Mouse (Mus musculus): ENCODE data around the gene Slc35d3. TPM values are rescaled to one million over a fixed set of nuclear protein-coding genes. Genes with fewer than 3 reads are reported as not detected.

The Slc35d3 gene
- total RNA-seq, 1 experiment from 2014 or later = not detected

DNA sequence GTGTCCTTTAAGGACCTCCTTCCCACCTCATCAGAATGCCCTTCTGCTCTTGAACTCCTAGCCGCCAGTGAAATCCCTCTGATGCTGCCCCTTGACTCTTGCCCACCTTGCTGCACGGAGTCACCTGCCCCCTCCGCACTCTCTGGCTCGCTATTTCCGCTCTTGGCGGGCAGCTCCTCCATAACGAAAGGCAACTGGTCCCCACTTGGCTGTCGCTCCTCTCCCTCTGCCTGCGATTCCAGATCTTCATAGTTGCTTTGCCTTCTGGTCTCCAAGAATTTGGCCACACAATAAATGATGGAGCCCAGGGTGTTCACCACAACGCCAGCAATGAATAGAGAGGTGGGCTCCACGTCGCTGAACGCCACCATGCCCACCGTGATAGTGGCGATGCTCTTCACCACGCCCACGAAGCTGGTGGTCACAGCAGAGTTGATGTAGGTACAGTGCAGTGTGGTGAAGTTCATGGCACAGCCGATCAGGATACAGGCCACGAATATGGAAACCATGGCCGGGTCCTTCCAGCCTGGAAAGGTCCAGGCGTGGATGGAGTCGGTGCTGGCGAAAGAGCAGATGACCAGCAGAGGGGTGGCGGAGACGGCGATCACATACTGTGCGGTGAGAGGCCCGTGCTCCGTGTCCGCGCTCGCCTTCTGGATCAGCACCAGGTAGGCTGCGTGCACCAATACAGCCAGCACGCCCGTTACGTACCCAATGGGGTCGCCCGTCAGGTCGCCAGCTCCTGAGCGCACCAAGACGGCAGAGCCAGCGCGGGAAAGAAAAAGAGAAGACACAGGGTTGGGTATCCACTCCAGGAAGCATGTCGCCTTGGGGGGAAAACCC lies 2.1 kb downstream of the Slc35d3 start:
- no peak for ATAC-seq (replicated peaks; ENCODE audit: insufficient number of reproducible peaks, low FRiP score, low TSS enrichment, poor library complexity, severe bottlenecking)

- ATAC-seq (replicated peaks; ENCODE audit: insufficient number of reproducible peaks, low FRiP score, low TSS enrichment, poor library complexity, severe bottlenecking) = peak; percentile 56; the same call in 1 of the 2 replicates
Observed at GRCm38 (mm10) chr10:19839836-19840235, 11.4 kb downstream of the Slc35d3 start.

DNA sequence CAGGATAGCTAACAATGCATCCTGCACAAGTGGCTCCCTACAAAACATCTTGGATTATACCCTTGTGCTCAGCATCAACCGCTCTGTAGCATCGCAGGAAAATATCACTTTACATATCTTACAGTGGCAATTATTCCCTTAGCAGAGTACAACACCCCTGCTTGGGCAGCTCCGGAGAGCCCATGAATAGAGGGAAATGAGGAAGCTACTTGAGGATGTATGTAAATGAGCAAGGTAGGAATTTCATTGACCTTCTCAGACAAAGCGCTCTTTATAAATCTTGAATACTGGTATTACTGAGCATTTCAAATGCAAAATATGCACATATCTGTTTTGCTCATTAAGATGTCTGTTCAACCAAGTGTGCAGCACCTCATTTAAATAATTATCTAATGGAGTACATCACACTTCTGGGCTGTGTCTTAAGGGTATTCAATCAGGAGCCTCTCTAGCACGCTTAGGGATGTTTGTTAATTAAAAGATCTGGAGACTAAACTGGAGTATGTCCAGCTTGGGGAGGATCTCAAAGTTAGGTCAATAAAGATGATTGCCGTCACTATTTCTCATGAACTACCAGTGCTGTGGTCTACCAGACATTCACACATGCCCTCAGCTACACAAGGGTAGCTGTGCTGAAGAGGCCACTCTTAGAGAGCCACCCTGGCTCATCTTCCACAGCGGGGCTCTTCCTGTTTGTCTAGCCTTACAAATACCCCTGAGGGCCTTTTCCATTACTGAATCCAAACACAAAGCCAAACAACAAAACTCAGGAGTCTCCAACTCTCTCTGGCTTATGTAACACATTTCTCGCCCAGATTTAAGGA lies 15.2 kb downstream of the Slc35d3 start:
- no peak for ATAC-seq (replicated peaks; ENCODE audit: insufficient number of reproducible peaks, low FRiP score, low TSS enrichment, poor library complexity, severe bottlenecking)

DNA sequence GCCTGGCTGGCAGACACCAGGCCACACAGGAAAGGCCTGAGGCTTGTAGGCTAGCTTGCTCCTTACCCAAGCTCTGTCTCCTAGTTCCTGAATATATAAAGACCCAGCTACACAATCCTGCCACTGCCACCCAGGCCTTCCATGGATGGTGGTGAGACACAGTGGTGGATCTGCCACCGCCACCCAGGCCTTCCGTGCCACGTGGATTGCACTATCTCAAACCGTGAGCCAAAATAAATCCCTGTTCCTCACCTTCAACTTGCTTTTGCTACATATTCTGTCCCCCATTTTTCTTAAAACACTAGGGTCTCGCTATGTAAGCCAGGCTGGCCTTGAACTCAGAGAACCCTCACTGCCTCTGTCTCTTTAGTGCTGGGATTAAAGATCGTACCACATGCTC lies 17.0 kb downstream of the Slc35d3 start:
- no peak for ATAC-seq (replicated peaks; ENCODE audit: insufficient number of reproducible peaks, low FRiP score, low TSS enrichment, poor library complexity, severe bottlenecking)

GRCm38 (mm10) chr10:19831072-19831849 lies 20.0 kb downstream of the Slc35d3 start:
- ATAC-seq (replicated peaks; ENCODE audit: insufficient number of reproducible peaks, low FRiP score, low TSS enrichment, poor library complexity, severe bottlenecking) = no peak; the same call in 1 of the 2 replicates

- ATAC-seq (replicated peaks; ENCODE audit: insufficient number of reproducible peaks, low FRiP score, low TSS enrichment, poor library complexity, severe bottlenecking) = no peak
Observed at GRCm38 (mm10) chr10:19820986-19821385, 30.3 kb downstream of the Slc35d3 start.

DNA sequence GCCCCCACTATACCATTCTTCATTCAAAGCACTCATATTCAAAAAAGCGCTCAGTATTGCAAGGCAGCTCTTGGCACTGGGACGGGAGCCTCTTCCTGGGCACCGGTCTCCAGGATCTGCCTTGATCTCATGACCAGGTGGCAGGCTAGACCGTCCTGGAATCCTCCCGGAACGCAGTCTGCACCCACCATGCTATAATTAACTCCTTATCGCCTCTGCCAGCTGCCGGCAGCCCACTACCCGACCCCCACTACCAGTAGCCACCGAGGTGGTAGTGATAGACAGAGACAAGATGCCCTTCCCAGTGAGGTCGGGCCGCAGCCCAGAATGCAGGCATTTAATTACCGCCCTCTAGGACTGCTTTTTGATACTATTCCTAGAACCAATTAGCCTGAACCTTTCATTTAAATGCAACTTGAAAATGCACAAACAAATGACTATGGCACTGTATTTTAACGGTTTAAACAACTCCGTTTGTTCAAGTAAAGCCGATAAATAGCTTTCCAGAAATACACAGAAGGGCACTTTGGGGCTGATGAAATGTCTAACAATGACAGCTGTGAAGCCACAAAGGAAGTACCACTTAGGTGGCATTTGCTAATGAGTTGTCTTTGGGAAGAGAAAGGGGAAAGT lies 32.4 kb downstream of the Slc35d3 start:
- no peak for ATAC-seq (replicated peaks; ENCODE audit: insufficient number of reproducible peaks, low FRiP score, low TSS enrichment, poor library complexity, severe bottlenecking)

- no peak for ATAC-seq (replicated peaks; ENCODE audit: insufficient number of reproducible peaks, low FRiP score, low TSS enrichment, poor library complexity, severe bottlenecking)
Observed at GRCm38 (mm10) chr10:19815371-19815770, 35.9 kb downstream of the Slc35d3 start.

DNA sequence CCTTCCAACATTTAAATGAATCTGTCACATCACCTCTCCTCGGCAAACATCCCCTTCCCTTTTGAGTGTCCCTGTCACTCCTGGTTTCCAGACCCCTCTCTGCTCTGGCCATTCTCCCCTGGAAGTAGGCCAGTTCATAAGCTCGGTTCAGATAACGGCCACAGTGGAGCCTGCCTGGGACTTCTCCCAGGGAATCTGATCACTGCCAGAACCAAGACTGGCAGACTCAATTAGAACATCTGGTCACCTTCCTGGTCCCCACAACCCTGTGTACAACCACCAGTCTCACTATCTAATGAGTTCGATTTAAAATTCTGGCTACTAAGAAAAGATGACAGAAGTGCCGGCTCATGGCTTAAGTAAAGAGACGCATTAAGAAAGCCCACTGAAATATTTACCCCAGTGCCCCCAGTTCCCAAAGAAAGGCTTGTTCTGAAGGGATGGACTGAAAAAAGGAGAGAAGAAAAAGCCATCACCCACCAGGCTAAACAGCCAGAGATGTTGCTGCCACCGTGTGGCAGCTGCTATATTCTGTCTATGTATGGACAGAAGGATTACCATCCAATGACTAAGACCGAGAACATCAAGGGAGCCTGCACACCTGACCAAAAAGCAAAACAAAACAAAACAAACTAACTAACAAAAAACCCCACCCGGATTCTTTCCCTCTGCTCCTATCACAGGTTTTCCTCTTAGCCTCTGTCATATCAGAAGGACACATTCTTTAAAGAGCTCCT lies 39.7 kb downstream of the Slc35d3 start:
- no peak for ATAC-seq (replicated peaks; ENCODE audit: insufficient number of reproducible peaks, low FRiP score, low TSS enrichment, poor library complexity, severe bottlenecking)

DNA sequence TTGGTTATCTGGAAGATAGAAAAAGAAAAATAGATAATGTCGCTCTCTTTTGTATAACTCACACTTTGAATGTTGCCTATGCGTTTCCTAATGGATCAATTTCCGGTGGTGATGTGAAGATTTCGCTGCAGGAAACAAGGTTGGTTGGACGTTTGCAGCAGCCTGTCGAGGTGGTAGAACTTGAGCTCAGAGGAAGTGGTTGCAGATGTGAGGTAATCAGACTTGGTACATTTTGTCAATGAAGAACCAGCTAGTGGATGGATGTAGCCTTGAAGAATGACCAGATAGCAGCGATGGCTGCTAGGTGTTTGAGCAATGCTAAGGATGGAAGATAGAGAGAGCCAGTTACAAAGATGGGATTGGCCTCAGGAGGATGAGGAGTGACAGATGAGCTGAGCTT lies 46.5 kb downstream of the Slc35d3 start:
- no peak for ATAC-seq (replicated peaks; ENCODE audit: insufficient number of reproducible peaks, low FRiP score, low TSS enrichment, poor library complexity, severe bottlenecking)

GRCm38 (mm10) chr10:19802958-19803357 lies 48.3 kb downstream of the Slc35d3 start:
- ATAC-seq (replicated peaks; ENCODE audit: insufficient number of reproducible peaks, low FRiP score, low TSS enrichment, poor library complexity, severe bottlenecking) = no peak

Other genes starting within 250 kb of the Slc35d3 start
- 1.0 to 1.4 TPM in 2 of 3 replicates, not detected in the other for gene Il22ra2, start 229.5 kb downstream of the Slc35d3 start, total RNA-seq (2017)
- 0.49 to 1.3 TPM in 2 of 3 replicates, not detected in the other for gene Il20ra, start 138.9 kb downstream of the Slc35d3 start, total RNA-seq (2017)
- gene Pex7, start 56.2 kb upstream of the Slc35d3 start, total RNA-seq (2017) = 19.8 to 34.3 TPM (median 20.9 TPM) in 3 replicates
- 85.0 to 99.2 TPM (median 85.5 TPM) in 3 replicates for gene Map3k5, start 83.0 kb upstream of the Slc35d3 start, total RNA-seq (2017)

Measured in monocyte, adult 5-6 weeks (primary cell).